Mouse (Mus musculus) monocyte, adult 2 months (primary cell): Measurements from ENCODE around the gene Art5.
"Not testable (repeated sequence)": the region's sequence is repeated elsewhere in the genome, so short reads cannot be mapped to it uniquely, and the experiment has no call there.

Experiments
- DNase-seq, 2 experiments: peaks; one replicate each; pipeline ENCODE4 v3.0.0; 2022; ENCODE audit warnings: low spot score in 2 of 2, low read depth in 1 of 2

The Art5 gene

GRCm38 (mm10) chr7:102082816-102083215 lies 26.5 kb downstream of the Art5 start, which contains the start of gene Trpc2:
TSS of gene Trpc2 (plus strand) at chr7:102083116.
- DNase-seq: no peak

GRCm38 (mm10) chr7:102081784-102082183 lies 27.5 kb downstream of the Art5 start:
- DNase-seq: no peak

GRCm38 (mm10) chr7:102080311-102080710 lies 29.0 kb downstream of the Art5 start:
- no peak for DNase-seq

GRCm38 (mm10) chr7:102078517-102078916 lies 30.8 kb downstream of the Art5 start:
- DNase-seq: no peak

- DNase-seq: no peak
Measured at GRCm38 (mm10) chr7:102076714-102077296, 32.5 kb downstream of the Art5 start.

GRCm38 (mm10) chr7:102066363-102066762 lies 42.9 kb downstream of the Art5 start:
- DNase-seq: no peak

GRCm38 (mm10) chr7:102065046-102065891 lies 44.0 kb downstream of the Art5 start, which contains the start of the genes Rnf121, Xndc1 and Xntrpc:
TSS of gene Rnf121 (minus strand) at chr7:102065469.
TSS of gene Xndc1 (plus strand) at chr7:102065511.
TSS of gene Xntrpc (plus strand) at chr7:102065713.
- DNase-seq: peak; percentile 71 to 83

- DNase-seq: no peak
Measured at GRCm38 (mm10) chr7:102064655-102065045, 44.6 kb downstream of the Art5 start.

GRCm38 (mm10) chr7:102063891-102064290 lies 45.4 kb downstream of the Art5 start:
- DNase-seq: no peak

- no peak for DNase-seq
Measured at GRCm38 (mm10) chr7:102062203-102062602, 47.1 kb downstream of the Art5 start.

- DNase-seq: no peak
Measured at GRCm38 (mm10) chr7:102061353-102061752, 47.9 kb downstream of the Art5 start.

- DNase-seq: not testable (repeated sequence)
Measured at GRCm38 (mm10) chr7:102048524-102048923, 60.8 kb downstream of the Art5 start.
